ENCODE assay signal across 18 mouse cellular contexts in genomic region chr12:105555172-105555571, GRCm38 (mm10). TPM values are rescaled to one million over a fixed set of nuclear protein-coding genes. Genes with fewer than 3 reads are reported as not detected.
DNase-seq lines count a peak whose midpoint lies in the region; ATAC-seq and TF ChIP-seq lines count a peak whose summit lies in the region.
"Had no signal": no experiment of that assay in that cellular context is flagged by ENCODE, and none has a peak within 500 bp of the region (broad histone marks: within the 10 kb centered on the region; RNA-seq: fewer than 3 reads in every experiment).

No protein-coding gene starts in this region.

- no peak; the same call in 1 of the 2 replicates for ATAC-seq in heart, embryonic 15.5 days (replicated peaks; ENCODE audit: insufficient number of reproducible peaks, insufficient read depth, low FRiP score, low read depth)
- no peak for ATAC-seq in midbrain, embryonic 13.5 days
- ATAC-seq: forebrain, embryonic 13.5 days; hindbrain, embryonic 16.5 days had no signal

- no peak overlapping the region for H3K4me2 ChIP-seq in heart, embryonic 15.5 days
- H3K4me2 ChIP-seq in midbrain, embryonic 13.5 days (replicated peaks) = no peak overlapping the region
- H3K4me2 ChIP-seq: forebrain, embryonic 13.5 days; liver, embryonic 11.5 days; lung, embryonic 15.5 days; neural tube, embryonic 13.5 days had no signal

- H3K27ac ChIP-seq in heart, embryonic 15.5 days = peak overlapping the region; percentile 66
- peak overlapping the region; percentile 85 for H3K27ac ChIP-seq in kidney, adult 2 months (ENCODE audit: insufficient read depth, low read depth, low read length)
- H3K27ac ChIP-seq in midbrain, embryonic 13.5 days = no peak overlapping the region
- H3K27ac ChIP-seq: forebrain, embryonic 13.5 days; lung, embryonic 15.5 days; neural tube, embryonic 13.5 days had no signal

- no peak overlapping the region for H3K9ac ChIP-seq in heart, embryonic 15.5 days
- no peak overlapping the region for H3K9ac ChIP-seq in midbrain, embryonic 13.5 days (replicated peaks)
- H3K9ac ChIP-seq: forebrain, embryonic 13.5 days; lung, embryonic 15.5 days; neural tube, embryonic 13.5 days had no signal

- H3K9me3 ChIP-seq in heart, embryonic 15.5 days (replicated peaks) = no peaks in the 10 kb centered on the region
- no peaks in the 10 kb centered on the region for H3K9me3 ChIP-seq in midbrain, embryonic 13.5 days
- H3K9me3 ChIP-seq: forebrain, embryonic 13.5 days; lung, embryonic 15.5 days; neural tube, embryonic 13.5 days had no signal

- TF ChIP-seq CTCF in kidney, adult 2 months (conservative IDR thresholded peaks at IDR 0.05; ENCODE audit: insufficient read depth, insufficient read length, low read depth, low read length) = no peak

- H3K4me1 ChIP-seq in heart, embryonic 15.5 days (replicated peaks) = peaks cover 54% of the 10 kb centered on the region
- peaks cover 5% of the 10 kb centered on the region for H3K4me1 ChIP-seq in kidney, adult 2 months (ENCODE audit: control insufficient read depth, insufficient read depth, low read length)
- 0 out of 2 replicates have a peak, but pooled peaks cover 5% of the 10 kb centered on the region for H3K4me1 ChIP-seq in midbrain, embryonic 13.5 days (replicated peaks)
- H3K4me1 ChIP-seq: megakaryocyte, embryonic 14.5 days; neural tube, embryonic 13.5 days had no signal

- TF ChIP-seq POLR2A in kidney, adult 2 months (IDR thresholded peaks at IDR 0.05; ENCODE audit: low read depth, low read length) = no peak

- H3K4me3 ChIP-seq in heart, embryonic 15.5 days = no peak overlapping the region
- H3K4me3 ChIP-seq in kidney, adult 2 months (ENCODE audit: insufficient read depth, low read depth, low read length) = no peak overlapping the region
- H3K4me3 ChIP-seq in midbrain, embryonic 13.5 days (replicated peaks) = no peak overlapping the region
- H3K4me3 ChIP-seq: forebrain, embryonic 13.5 days; lung, embryonic 15.5 days; megakaryocyte, embryonic 14.5 days; neural tube, embryonic 13.5 days had no signal

- 44% methylated on average over 5 of the region's 5 CpGs for WGBS in heart, embryonic 15.5 days
- 60% methylated on average over 5 of the region's 5 CpGs for WGBS in kidney, adult 2 months
- 83% methylated on average over 5 of the region's 5 CpGs for WGBS in midbrain, embryonic 13.5 days

- no peak for DNase-seq in heart, adult 9 months (ENCODE audit: low spot score in 2 of 2)
- peak; percentile 70 for DNase-seq in ZHBTc4 (ENCODE audit: low read depth, low spot score)
- DNase-seq in kidney, adult 2 months = peak; percentile 57
- DNase-seq in kidney, postnatal 25 days = peak; percentile 46 to 64
- DNase-seq in layer of hippocampus, postnatal 14 days (ENCODE audit: low spot score in 2 of 2) = no peak
- DNase-seq: adrenal gland, postnatal 25 days; cerebellum, adult 8-10 months had no signal

- H3K27me3 ChIP-seq in heart, embryonic 15.5 days = no peaks in the 10 kb centered on the region
- H3K27me3 ChIP-seq in kidney, adult 2 months (replicated peaks; ENCODE audit: control insufficient read depth, insufficient read depth, low read length) = no peaks in the 10 kb centered on the region
- H3K27me3 ChIP-seq in midbrain, embryonic 13.5 days = no peaks in the 10 kb centered on the region
- H3K27me3 ChIP-seq: forebrain, embryonic 13.5 days; lung, embryonic 15.5 days; neural tube, embryonic 13.5 days had no signal

- no peaks in the 10 kb centered on the region for H3K36me3 ChIP-seq in heart, embryonic 15.5 days
- H3K36me3 ChIP-seq in kidney, adult 2 months (ENCODE audit: control insufficient read depth, insufficient read depth, low read length) = no peaks in the 10 kb centered on the region
- H3K36me3 ChIP-seq in midbrain, embryonic 13.5 days = no peaks in the 10 kb centered on the region
- H3K36me3 ChIP-seq: G1E; lung, embryonic 15.5 days; neural tube, embryonic 13.5 days had no signal

RNA-seq across cellular contexts. Expression of gene Bdkrb2, which starts 7.9 kb away (rescaled TPM):
- 0.77 and 1.6 TPM in 2 replicates for polyA plus RNA-seq in heart, embryonic 15.5 days (2015; fragmentation: Nextera tagmentation; extraction: Ambion mirVana)
- polyA plus RNA-seq in kidney, adult 2 months (2012; rRNA removed) = 0.54 and 0.64 TPM in 2 replicates
- total RNA-seq in layer of hippocampus, postnatal 14 days (2021) = under 1 TPM; 0.60 to 0.72 TPM
- polyA plus RNA-seq in midbrain, embryonic 13.5 days (2015; fragmentation: Nextera tagmentation; extraction: Ambion mirVana) = 0.53 and 0.77 TPM in 2 replicates
- polyA plus RNA-seq: liver, embryonic 11.5 days had no signal

RNA-seq across cellular contexts. Expression of gene Bdkrb1, which starts 47.7 kb away (rescaled TPM):
- 0.30 TPM in 1 of 2 replicates, not detected in the other for polyA plus RNA-seq in heart, embryonic 15.5 days (2015; fragmentation: Nextera tagmentation; extraction: Ambion mirVana)
- 0.15 TPM in 1 of 2 replicates, not detected in the other for polyA plus RNA-seq in kidney, adult 2 months (2012; rRNA removed)
- total RNA-seq in layer of hippocampus, postnatal 14 days (2021) = not detected
- polyA plus RNA-seq in midbrain, embryonic 13.5 days (2015; fragmentation: Nextera tagmentation; extraction: Ambion mirVana) = 0.12 TPM in 1 of 2 replicates, not detected in the other
- total RNA-seq: adrenal gland, postnatal 25 days; G1E; heart, adult 18-20 months; left cerebral cortex, adult 8-10 months had no signal
- polyA plus RNA-seq: forebrain, embryonic 13.5 days; G1E; neural tube, embryonic 13.5 days had no signal

Comparison
In these comparisons a context has a peak if more than half of its experiments do, and no peak if none do; other contexts are left out.
1. DNase-seq: peak in ZHBTc4 (single experiment), kidney, adult 2 months (single experiment) and kidney, postnatal 25 days (2 of 2); none in heart, adult 9 months (0 of 2) and layer of hippocampus, postnatal 14 days (0 of 2).